Mouse (Mus musculus): Measurements from ENCODE around the gene Slc39a9. TPM values are rescaled to one million over a fixed set of nuclear protein-coding genes. Genes with fewer than 3 reads are reported as not detected.

The Slc39a9 gene
- total RNA-seq, 2 experiments from 2014 or later, result 42.0 to 42.2 TPM

GRCm38 (mm10) chr12:80698526-80699143, 55.0 kb downstream of the Slc39a9 start:
- intact Hi-C loops (cut with DNase I), result no loop called here
- no peak for DNase-seq (ENCODE audit: extremely low spot score in 1 of 2, low spot score in 2 of 2)

- no peak for DNase-seq (ENCODE audit: extremely low spot score in 1 of 2, low spot score in 2 of 2)
- intact Hi-C loops (cut with DNase I), result no loop called here
Observed at GRCm38 (mm10) chr12:80699144-80699531, 55.5 kb downstream of the Slc39a9 start.

- intact Hi-C loops (cut with DNase I), result no loop called here
- DNase-seq (ENCODE audit: extremely low spot score in 1 of 2, low spot score in 2 of 2), result no peak
Observed at GRCm38 (mm10) chr12:80701332-80701731, 57.6 kb downstream of the Slc39a9 start.

GRCm38 (mm10) chr12:80706208-80706914, 62.7 kb downstream of the Slc39a9 start:
- intact Hi-C loops (cut with DNase I), result no loop called here
- DNase-seq (ENCODE audit: extremely low spot score in 1 of 2, low spot score in 2 of 2), result no peak

- intact Hi-C loops (cut with DNase I), result no loop called here
- DNase-seq (ENCODE audit: extremely low spot score in 1 of 2, low spot score in 2 of 2), result peak in 1 of 2 experiments; percentile 52
Observed at GRCm38 (mm10) chr12:80706915-80707604, 63.4 kb downstream of the Slc39a9 start.

GRCm38 (mm10) chr12:80715915-80716314, 72.2 kb downstream of the Slc39a9 start:
- no peak for DNase-seq (ENCODE audit: extremely low spot score in 1 of 2, low spot score in 2 of 2)
- intact Hi-C loops (cut with DNase I), result no loop called here

- no peak for DNase-seq (ENCODE audit: extremely low spot score in 1 of 2, low spot score in 2 of 2)
- intact Hi-C loops (cut with DNase I), result no loop called here
Observed at GRCm38 (mm10) chr12:80719141-80719540, 75.5 kb downstream of the Slc39a9 start.

- intact Hi-C loops (cut with DNase I), result loop anchor here (10.0 kb wide), 1 partner anchor 566 kb away; no protein-coding TSS in a partner anchor
- DNase-seq (ENCODE audit: extremely low spot score in 1 of 2, low spot score in 2 of 2), result no peak
Observed at GRCm38 (mm10) chr12:80720507-80720906, 76.8 kb downstream of the Slc39a9 start.

- intact Hi-C loops (cut with DNase I), result loop anchor here (10.0 kb wide), 1 partner anchor 567 kb away; no protein-coding TSS in a partner anchor
- no peak for DNase-seq (ENCODE audit: extremely low spot score in 1 of 2, low spot score in 2 of 2)
Observed at GRCm38 (mm10) chr12:80721458-80721857, 77.8 kb downstream of the Slc39a9 start.

- intact Hi-C loops (cut with DNase I), result loop anchor here (10.0 kb wide), 1 partner anchor 570 kb away; no protein-coding TSS in a partner anchor
- DNase-seq (ENCODE audit: extremely low spot score in 1 of 2, low spot score in 2 of 2), result peak; percentile 70 to 85
Observed at GRCm38 (mm10) chr12:80724853-80725559, 81.3 kb downstream of the Slc39a9 start.

- DNase-seq (ENCODE audit: extremely low spot score in 1 of 2, low spot score in 2 of 2), result no peak
- intact Hi-C loops (cut with DNase I), result loop anchor here (10.0 kb wide), 1 partner anchor 573 kb away; no protein-coding TSS in a partner anchor
Observed at GRCm38 (mm10) chr12:80728207-80728606, 84.5 kb downstream of the Slc39a9 start.

GRCm38 (mm10) chr12:80728814-80729213, 85.1 kb downstream of the Slc39a9 start:
- intact Hi-C loops (cut with DNase I), result loop anchor here (10.0 kb wide), 1 partner anchor 574 kb away; no protein-coding TSS in a partner anchor
- DNase-seq (ENCODE audit: extremely low spot score in 1 of 2, low spot score in 2 of 2), result no peak

GRCm38 (mm10) chr12:80729758-80730530, 86.3 kb downstream of the Slc39a9 start:
- intact Hi-C loops (cut with DNase I), result loop anchor here (1.0 to 10.0 kb wide), 2 partner anchors 30 to 575 kb away; partner anchors contain the start of gene Ccdc177
- DNase-seq (ENCODE audit: extremely low spot score in 1 of 2, low spot score in 2 of 2), result peak in 1 of 2 experiments; percentile 46

- intact Hi-C loops (cut with DNase I), result loop anchor here (1.0 kb wide), 1 partner anchor 30 kb away; the partner anchor contains the start of gene Ccdc177
- peak; percentile 84 to 85 for DNase-seq (ENCODE audit: extremely low spot score in 1 of 2, low spot score in 2 of 2)
Observed at GRCm38 (mm10) chr12:80730567-80730966, 86.9 kb downstream of the Slc39a9 start.

Measured in left cerebral cortex, postnatal 10 days (tissue).